Mouse (Mus musculus) cerebellum, adult 9-10 months (tissue): Measurements from ENCODE around the gene Ufc1.

Source experiments
- DNase-seq: peaks from one replicate; pipeline ENCODE4 v3.0.0; 2022

Ufc1 gene

GRCm38 (mm10) chr1:171286517-171286916, 8.3 kb downstream of the Ufc1 start:
- peak; percentile 59 for DNase-seq

DNA sequence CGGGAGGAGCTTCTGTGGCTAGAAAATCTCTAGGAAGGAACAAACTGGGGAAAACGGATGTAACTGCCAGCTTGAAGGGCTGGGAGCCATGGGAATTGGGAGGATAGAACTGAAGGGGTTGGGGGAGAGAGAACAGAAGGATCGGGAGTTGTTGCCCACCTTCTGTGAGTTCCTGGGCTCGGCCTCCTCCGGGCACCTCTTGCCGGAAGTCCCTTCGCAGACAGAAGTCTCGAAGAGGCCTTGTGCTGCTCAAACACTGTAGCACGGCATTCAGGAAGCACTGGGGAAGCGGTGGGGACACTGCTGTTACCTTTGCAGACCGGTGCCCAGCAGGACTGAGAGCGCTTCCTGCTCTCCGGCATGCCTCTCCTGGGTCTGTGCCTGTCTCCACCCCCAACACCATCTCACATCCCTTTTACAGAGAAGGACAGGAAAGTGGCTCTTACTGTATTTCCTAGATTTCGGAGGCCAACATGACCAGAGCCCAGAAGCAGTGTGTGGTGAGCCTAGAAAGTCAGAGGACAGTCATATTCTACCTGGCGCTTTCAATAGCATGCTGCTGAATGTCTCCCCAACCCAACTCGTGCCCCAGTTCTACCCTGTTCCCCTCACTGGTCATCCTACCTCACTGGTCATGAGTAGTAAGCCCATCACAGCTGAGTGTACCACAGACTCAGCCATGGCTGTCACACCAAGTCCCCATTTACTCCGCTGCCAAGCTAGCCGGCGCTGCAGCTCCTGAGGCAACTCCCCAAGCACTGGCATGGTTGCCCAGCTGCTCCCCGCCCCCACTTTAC, 9.5 kb downstream of the Ufc1 start:
- DNase-seq: peak; percentile 25

DNA sequence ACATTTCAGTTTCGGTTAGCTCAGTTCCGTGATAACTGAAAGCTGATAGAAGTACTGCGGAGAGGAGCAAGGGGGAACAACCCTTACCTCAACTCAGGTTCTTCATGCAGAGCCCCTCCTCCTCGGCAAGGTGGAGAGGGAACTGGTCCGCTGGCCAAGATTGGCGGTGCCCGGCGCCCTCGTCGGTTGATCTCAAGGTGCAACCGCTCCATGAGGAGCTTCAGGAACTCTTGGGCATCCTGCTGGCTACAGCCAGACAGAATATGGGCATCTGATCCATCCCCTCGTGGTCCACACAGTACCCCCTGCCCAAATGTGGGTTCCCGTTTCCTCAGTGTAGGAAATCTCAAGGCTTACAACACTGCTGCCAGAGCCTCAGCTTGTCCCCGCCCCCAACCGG, 10.3 kb downstream of the Ufc1 start:
- DNase-seq: peak; percentile 38

GRCm38 (mm10) chr1:171283188-171284160, 11.3 kb downstream of the Ufc1 start:
- DNase-seq: peak; percentile 32

GRCm38 (mm10) chr1:171282086-171282805, 12.6 kb downstream of the Ufc1 start:
- peak; percentile 58 for DNase-seq

GRCm38 (mm10) chr1:171281528-171281923, 13.3 kb downstream of the Ufc1 start:
- peak; percentile 81 for DNase-seq

DNA sequence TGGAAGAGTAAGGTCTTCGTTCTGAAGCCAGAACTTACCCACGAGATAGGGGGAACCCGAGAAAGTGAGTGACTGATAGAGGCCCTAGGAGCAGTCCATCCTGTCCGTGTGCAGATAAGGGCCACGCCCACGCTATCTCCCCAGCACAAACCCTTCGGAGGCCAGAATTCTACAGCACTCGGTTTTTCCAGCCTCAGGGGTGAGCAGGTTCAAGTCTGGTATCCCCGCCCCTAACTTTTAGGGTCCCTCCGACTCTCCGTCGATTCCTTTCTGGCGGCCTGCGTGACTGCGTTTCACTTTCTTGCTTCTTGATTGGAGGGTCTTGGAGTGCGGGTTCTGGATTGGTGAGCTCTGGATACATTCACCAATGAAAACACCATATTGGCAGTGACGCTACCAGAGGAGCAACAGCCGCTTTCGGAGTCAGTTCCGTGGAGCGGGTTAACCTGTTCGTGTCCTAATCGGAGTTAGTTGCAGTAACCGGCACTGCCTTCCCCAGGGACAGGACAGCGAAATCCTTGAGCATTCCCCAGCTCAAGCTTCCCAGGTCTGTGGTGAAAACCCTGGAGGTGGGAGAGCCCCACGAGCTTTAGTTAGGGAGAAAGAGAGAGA, 13.8 kb downstream of the Ufc1 start, which contains the start of gene Ppox:
Gene Ppox (minus strand): TSS at position 271 of the 612 bp plus-strand sequence.
- DNase-seq: peak; percentile 96

- DNase-seq: peak; percentile 36
These were observed 14.4 kb downstream of the Ufc1 start for GRCm38 (mm10) chr1:171280250-171280915.

DNA sequence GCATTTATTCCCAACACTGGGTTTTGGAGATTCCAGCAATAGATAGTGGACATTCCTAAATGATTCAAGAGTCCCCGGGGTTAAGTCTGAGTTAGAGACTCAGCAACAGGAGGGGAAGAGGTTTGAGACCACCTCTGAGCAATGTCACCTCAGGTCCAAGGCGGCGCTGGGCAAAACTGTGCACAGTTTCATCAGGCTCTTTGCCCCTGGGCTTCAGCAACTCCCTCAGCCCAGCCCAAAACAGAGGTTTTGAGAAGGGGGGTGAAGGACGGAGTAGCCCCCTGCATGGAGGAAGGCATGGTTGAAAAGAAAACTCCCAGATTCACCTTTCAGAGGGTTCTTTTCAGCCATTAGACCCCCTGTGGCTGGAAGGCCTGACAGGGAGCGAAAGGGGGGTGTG, 15.1 kb downstream of the Ufc1 start:
- DNase-seq: peak; percentile 37

DNA sequence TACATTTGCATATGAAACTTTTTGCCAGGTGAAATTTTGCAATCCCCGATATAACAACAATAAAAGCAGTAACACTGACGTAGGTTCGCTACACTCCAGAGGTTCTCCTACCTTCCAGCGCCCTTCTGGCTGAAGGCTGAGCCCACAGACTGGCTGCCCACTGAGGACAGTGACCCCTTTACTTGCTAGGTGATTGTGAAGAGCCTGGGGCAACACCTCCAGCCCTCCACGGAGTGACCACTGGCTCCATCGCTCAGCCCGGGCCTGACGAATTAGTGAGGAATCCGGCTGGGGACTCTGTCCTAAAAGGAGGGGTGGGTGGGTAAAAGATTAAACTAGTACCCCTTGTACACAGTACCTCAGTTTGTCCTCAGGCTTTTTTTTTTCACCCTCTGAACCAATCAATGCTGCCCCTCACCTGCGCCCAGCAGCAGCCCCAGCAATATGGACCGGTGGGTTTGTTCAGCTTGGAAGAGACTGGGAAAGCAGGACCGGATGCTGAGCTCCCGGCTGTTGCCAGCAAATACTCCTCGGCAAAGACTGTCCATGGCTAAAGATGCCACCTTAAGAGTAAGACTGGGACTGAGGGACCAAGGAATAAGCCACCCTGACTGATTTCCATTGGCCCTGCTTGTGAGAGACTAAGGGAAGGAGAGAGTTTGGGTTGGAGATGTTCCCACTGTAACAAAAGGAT, 15.7 kb downstream of the Ufc1 start:
- peak; percentile 22 for DNase-seq

DNA sequence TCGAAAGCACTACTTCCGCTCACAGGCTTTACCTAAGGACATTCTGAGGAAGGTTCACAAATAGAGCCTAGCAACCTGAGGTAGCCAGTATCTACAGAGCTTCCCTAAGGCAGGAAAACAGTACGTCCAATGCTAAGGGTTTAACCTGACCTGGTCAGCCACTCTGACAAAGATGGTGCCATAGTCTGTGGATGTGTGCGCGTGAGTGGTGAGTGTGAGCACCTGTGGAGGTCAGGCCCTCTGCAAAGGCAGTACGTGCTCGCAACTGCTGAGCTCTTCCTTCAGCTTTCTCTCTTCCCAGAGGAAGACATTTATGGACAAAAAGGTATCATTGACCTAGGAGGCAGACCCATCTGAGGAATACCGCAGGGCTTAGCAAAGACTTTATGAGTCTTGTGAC, 16.4 kb downstream of the Ufc1 start:
- no peak for DNase-seq

- DNase-seq: no peak
These were observed 17.1 kb downstream of the Ufc1 start for GRCm38 (mm10) chr1:171277736-171278135.

- DNase-seq: no peak
These were observed 18.6 kb downstream of the Ufc1 start for GRCm38 (mm10) chr1:171276110-171276748.

- no peak for DNase-seq
These were observed 19.6 kb downstream of the Ufc1 start for GRCm38 (mm10) chr1:171275144-171275734.

- no peak for DNase-seq
These were observed 20.7 kb downstream of the Ufc1 start for GRCm38 (mm10) chr1:171274171-171274570.

GRCm38 (mm10) chr1:171272086-171272485, 22.7 kb downstream of the Ufc1 start:
- no peak for DNase-seq

GRCm38 (mm10) chr1:171271622-171272021, 23.2 kb downstream of the Ufc1 start:
- DNase-seq: no peak

- DNase-seq: no peak
These were observed 23.6 kb downstream of the Ufc1 start for GRCm38 (mm10) chr1:171271196-171271595.

- DNase-seq: no peak
These were observed 24.3 kb downstream of the Ufc1 start for GRCm38 (mm10) chr1:171270573-171270900.

DNA sequence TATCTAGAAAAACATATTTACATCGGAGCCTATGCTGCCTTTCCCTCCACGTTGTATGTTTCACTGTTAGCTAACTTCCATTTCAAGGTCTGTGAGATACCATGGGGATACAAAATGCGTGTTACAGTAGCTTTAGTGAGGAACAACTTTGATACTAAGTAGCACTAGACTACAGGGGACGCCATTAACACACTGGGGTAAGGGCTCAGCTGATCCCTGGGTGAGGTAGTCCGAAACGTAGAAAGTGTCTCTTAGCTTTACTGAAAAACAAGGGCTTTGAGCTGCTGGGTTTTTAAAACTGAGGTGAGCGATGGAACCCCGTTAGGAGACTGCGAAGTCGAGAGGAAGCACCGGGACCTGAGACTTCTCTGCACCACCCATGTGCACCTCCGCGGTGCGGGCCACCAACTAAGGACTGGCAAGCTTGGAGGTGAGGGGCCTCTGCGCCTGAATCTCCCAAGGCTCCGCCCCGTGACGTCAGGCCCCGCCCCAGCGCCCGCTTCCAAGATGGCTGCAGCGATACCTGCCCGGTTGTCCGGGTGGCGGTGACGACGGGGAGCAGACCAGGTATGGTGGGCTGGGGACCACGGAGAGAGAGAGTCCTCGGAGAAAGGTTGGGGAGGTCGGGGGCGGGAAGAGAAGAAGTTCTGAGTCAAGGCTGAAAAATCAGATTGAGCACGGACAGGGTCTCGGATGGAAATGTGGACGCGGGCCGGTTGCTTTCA, 24.8 kb downstream of the Ufc1 start, which contains the start of gene B4galt3:
Gene B4galt3 (plus strand): TSS at position 481 of the 725 bp plus-strand sequence.
- peak; percentile 98 for DNase-seq
